Mouse (Mus musculus) myocyte (in vitro differentiated cells): ENCODE results near the gene Mcmbp. TPM values are rescaled to one million over a fixed set of nuclear protein-coding genes. Genes with fewer than 3 reads are reported as not detected.

ENCODE experiments used
- H3K27me3 ChIP-seq: one replicate; pipeline ENCODE4 v1.6.1; 2011; ENCODE audit not compliant: control insufficient read depth, insufficient read depth, insufficient read length
- H3K36me3 ChIP-seq: one replicate; pipeline ENCODE4 v1.6.1; 2011; ENCODE audit not compliant: control insufficient read depth, insufficient read depth
- H3K4me2 ChIP-seq: one replicate; pipeline ENCODE4 v1.6.1; 2011; ENCODE audit warnings: low read depth, control low read depth
- H3K4me3 ChIP-seq: one replicate; pipeline ENCODE4 v1.5.1; 2011; ENCODE audit warnings: mild to moderate bottlenecking, control low read depth, moderate library complexity
- H3K79me2 ChIP-seq: one replicate; pipeline ENCODE4 v1.6.1; 2011; ENCODE audit not compliant: control insufficient read depth, insufficient read depth
- H3ac ChIP-seq: one replicate; pipeline ENCODE4 v1.6.1; 2011; ENCODE audit not compliant: control insufficient read depth, insufficient read length
- MAX ChIP-seq: IDR thresholded peaks from one replicate; pipeline ENCODE4 v1.6.1; 2011; ENCODE audit warnings: low read depth, mild to moderate bottlenecking, control low read depth
- MYOD1 ChIP-seq, 3 experiments: IDR thresholded peaks; one replicate each; pipeline ENCODE4 v1.6.1; 2011; ENCODE audit warnings: control low read depth in 2 of 3, low read depth in 2 of 3, mild to moderate bottlenecking in 2 of 3, moderate library complexity in 1 of 3; ENCODE audit not compliant: insufficient read length in 2 of 3, control insufficient read depth in 1 of 3
- MYOG ChIP-seq, 3 experiments: IDR thresholded peaks; one replicate each; pipeline ENCODE4 v1.6.1; 2011; ENCODE audit warnings: control low read depth in 2 of 3, low read depth in 2 of 3, mild to moderate bottlenecking in 2 of 3; ENCODE audit not compliant: insufficient read length in 2 of 3, control insufficient read depth in 1 of 3, insufficient read depth in 1 of 3
- SRF ChIP-seq: IDR thresholded peaks from one replicate; pipeline ENCODE4 v1.6.1; 2011; ENCODE audit warnings: low read depth; ENCODE audit not compliant: control insufficient read depth, insufficient read length
- TCF12 ChIP-seq: IDR thresholded peaks from one replicate; pipeline ENCODE4 v1.6.1; 2011; ENCODE audit warnings: mild to moderate bottlenecking, control low read depth; ENCODE audit not compliant: poor library complexity, insufficient read depth, severe bottlenecking
- polyA plus RNA-seq: library from polyadenylated mRNA; unstranded; fragments of >200 nt; fragmentation: generic; extraction: Trizol; gene quantifications from one replicate; pipeline ENCODE4 v1.2.1, GENCODE M21; 2012; ENCODE audit warnings: missing spikeins

Gene Mcmbp
- polyA plus RNA-seq, 1 experiment = 14.5 TPM

DNA sequence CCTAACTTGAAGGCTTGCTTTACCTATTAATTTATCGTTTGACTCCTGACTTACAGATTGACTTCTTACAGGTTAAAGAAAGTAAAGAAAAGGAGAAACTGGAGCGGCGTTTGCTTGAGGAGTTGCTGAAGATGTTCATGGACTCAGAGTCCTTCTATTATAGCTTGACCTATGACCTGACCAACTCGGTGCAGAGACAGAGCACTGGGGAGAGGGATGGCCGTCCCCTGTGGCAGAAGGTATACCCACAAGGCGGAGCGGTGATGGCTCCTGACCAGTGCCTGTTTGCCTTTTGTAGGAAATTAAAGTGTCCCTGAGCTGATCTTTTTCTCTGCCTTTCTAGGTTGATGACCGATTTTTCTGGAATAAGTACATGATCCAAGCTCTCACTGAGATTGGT is 76.4 kb downstream of the Mcmbp start:
- Histone ChIP-seq H3K36me3 (peaks cover 4% of the 10 kb centered on the region), H3K4me3 (no peak overlapping the region), H3K4me2 (no peak overlapping the region), H3K79me2 (peaks cover 3% of the 10 kb centered on the region), H3ac (no peak overlapping the region), H3K27me3 (no peaks in the 10 kb centered on the region)
- TF ChIP-seq MYOG (IDR thresholded peaks at IDR 0.05; ENCODE audit: control insufficient read depth in 1 of 3, insufficient read depth in 1 of 3, insufficient read length in 2 of 3, low read depth in 2 of 3) (no peak), TCF12 (no peak), MAX (no peak)

DNA sequence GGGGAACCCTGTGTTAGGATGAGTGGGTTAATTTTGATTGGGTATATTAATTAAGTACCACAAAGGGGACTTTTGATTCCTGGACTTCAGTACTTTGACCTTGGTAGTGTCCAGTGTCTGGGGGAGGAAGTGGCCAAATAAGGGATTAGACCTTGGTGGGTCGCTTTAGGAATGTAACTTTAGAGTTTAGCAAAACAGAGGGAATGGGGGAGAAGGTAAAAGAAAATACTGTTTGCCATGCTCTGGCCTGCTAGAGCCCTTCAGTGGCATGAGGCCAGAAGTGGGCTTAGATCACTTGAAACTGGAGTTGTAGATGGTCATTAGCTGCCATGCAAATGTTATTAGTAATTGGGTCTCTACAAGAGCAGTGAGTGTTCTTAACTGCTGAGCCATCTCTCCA is 83.3 kb downstream of the Mcmbp start:
- H3K79me2 ChIP-seq = peaks cover 3% of the 10 kb centered on the region
- H3K27me3 ChIP-seq = no peaks in the 10 kb centered on the region
- no peak overlapping the region for H3K4me3 ChIP-seq
- H3ac ChIP-seq = no peak overlapping the region
- H3K4me2 ChIP-seq = no peak overlapping the region
- H3K36me3 ChIP-seq = no peaks in the 10 kb centered on the region
- TF ChIP-seq SRF (peak; percentile 11), MYOD1 (IDR thresholded peaks at IDR 0.05; ENCODE audit: control insufficient read depth in 1 of 3, insufficient read length in 2 of 3, low read depth in 2 of 3) (no peak)

Other genes with a start within 250 kb of the Mcmbp start
- 68.3 TPM for gene Bag3, start 216.9 kb downstream of the Mcmbp start, polyA plus RNA-seq
- 3.6 TPM for gene Inpp5f, start 129.2 kb downstream of the Mcmbp start, polyA plus RNA-seq
- 19.2 TPM for gene Sec23ip, start 4.4 kb upstream of the Mcmbp start, polyA plus RNA-seq